Mouse (Mus musculus) thymus, postnatal 14 days (tissue): ENCODE data around the gene Lce1k.
"Not testable (repeated sequence)": the region's sequence is repeated elsewhere in the genome, so short reads cannot be mapped to it uniquely, and the experiment has no call there.

Experiments used
- DNase-seq: peaks from one replicate; pipeline ENCODE4 v3.0.0; 2021

Lce1k gene

DNA sequence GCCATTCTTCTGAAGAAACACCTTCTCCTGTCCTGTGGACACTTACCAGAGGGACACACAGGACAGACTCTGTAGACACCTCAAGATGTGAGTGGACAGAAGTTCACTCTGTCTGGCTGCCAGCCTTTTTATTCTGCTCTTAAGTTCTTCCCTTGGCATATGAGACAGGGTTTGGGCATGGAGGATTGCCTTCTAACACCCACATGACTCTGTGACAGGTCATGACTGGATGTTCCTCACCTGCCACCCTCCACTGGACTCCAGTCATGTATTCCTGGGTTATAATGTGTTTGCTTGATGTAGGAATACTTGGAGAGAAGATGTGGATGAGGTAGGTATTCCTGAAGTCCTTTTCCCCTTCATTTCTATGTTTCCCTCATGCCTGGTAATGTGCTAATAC, at the start of gene Lce1k:
Gene Lce1k (minus strand): TSS at position 101 of the 400 bp plus-strand sequence.
- DNase-seq: no peak

DNA sequence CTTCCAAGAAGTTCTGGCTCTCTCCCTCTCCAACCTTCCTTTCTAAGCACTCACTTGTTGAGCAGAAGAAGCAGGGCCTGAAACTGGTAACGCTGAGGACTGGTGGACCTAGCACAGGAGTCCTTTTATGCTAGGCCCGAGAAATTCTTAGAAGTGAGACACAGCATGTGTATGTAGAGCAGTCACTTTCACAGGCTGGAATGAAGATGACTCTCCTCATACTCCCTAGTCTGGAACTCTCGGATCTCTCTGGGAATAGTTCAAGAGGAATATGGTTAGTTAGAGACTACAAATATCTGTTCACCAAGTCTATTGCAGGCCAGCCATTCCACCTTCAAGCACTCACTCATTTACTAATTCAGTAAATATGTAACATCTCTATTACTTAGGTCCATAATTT, 43.5 kb upstream of the Lce1k start, which contains the start of gene Lce1l:
Gene Lce1l (minus strand): TSS at position 101 of the 400 bp plus-strand sequence.
- no peak for DNase-seq

DNA sequence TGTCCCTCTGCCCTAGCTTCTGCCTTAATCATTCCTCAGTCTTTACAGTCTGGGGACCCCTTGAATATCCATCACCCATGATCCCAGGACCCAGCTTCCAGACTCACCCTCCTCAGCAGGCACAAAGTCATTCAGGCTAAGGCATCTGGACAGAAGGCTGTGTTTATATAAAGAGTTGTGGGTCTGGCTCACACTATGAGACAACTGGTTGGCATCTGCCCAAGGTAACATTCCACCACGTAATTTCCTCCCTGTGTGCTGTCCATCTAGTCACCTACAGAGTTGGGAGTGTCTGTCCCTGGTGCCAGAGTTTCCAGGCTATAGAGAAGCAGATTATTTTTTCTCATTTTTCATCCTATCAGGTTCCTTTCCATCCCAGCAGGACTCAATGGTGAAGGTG, 19.4 kb upstream of the Lce1k start, which contains the start of gene Kprp:
Gene Kprp (minus strand): TSS at position 140 of the 400 bp plus-strand sequence.
- DNase-seq: no peak

DNA sequence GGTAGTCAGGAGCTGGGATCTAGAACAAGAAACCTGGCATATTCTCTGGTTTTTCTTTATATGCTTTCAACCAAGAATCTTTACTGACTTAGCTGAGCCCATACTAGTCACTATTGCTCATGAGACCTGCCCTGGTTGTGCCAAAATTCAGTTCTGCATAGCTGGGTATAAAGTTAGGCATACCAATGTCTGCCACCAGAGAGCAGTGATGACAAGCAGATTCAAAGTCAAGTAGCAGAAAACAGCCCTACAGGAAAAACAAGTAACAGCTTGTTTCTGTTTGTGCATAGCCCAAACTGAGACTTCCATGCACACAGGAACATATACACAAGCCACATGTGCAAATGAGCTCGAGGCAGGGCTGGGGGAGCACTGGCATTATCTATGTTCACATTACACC, 18.1 kb upstream of the Lce1k start:
- DNase-seq: no peak

DNA sequence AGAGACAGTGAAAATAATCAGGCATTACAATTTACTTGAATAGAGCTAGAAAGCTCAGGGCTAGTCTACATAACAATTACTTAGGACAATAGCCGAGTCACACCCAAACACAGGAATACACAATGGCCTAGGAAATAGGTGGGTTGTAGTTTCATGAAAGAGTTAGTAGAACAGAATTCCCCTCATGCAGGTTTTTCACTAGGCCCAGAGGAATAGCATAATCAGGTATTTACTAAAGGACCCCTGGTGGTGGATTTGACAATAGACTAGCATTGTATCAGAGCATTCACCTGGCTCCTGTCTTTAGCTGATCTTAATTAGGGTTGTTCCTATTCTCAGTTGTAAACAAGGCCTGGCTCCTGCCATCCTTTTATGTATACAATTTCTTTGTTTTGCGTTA, 8.3 kb upstream of the Lce1k start:
- DNase-seq: not testable (repeated sequence)

DNA sequence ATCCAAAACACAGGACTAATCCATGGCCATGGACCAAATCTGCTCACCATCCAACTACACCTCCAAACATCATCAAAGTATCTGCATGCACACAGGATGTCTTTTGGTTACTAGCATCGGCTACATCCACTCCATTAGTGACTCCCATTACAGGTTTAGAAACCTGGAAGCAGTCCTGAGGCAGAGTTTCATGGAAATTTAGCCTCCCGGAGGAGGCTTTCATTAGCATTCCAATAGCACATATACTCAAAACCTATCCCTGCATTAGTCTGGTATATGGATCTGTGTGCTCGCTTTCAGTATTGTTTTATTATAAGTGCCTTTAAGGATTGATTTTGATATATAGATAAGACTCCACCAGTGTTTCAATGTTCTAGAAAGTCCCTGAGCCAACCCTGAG, 7.9 kb upstream of the Lce1k start:
- no peak for DNase-seq

DNA sequence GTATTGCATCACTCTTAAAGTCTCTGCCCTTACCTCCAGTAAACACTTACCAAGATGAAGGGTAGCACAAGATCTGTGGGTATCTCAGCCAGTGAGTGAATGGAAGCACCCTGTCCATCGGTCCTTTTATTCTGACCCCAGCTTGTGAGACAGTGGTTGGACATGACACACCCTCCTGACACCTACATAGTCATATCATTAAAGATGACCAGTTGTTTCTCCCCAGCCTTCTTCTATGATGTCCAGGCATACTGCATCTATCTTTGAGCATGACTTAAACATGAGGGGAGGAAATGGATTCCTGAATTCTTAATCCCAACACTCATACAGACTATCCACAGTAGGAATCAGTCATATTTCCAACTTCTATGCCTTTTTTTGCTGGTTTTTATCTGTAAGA, 17.3 kb downstream of the Lce1k start, which contains the start of gene Lce1j:
Gene Lce1j (minus strand): TSS at position 101 of the 400 bp plus-strand sequence.
- DNase-seq: no peak

DNA sequence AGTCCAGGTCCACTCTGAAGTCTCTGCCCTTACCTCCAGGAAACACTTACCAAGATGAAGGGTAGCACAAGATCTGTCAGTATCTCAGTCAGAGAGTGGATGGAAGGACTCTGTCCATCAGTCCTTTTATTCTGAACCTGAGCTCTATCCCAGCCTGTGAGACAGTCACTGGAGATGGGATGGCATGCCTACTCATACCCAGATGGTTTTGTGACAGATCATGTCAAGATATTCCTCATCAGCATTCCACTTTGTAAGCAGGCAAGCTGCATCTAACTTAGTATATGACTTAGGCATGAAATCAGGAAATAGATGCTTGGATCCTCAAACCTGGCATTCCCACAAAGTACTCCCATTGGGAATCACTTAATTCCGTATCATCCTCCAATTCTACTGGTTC, 28.9 kb downstream of the Lce1k start, which contains the start of gene Lce1i:
Gene Lce1i (minus strand): TSS at position 101 of the 400 bp plus-strand sequence.
- DNase-seq: no peak

DNA sequence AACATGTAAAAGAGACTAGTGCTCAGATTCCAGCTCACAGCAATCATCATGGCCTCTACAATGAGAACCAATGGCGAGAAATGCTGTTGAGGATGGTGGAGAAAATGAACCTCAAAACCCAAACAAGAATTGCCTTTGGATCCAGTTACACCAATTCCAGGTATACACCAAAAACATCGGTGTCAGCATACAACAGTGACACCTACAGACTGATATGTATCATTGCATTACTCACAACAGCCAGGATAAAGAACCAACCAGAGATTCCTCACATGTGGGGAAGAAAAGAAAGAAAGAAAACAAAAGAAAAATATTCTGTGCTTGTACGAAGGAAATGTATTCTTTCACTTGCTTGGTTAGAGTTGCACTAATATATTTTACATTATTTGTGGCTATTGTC, 36.1 kb downstream of the Lce1k start:
- no peak for DNase-seq

DNA sequence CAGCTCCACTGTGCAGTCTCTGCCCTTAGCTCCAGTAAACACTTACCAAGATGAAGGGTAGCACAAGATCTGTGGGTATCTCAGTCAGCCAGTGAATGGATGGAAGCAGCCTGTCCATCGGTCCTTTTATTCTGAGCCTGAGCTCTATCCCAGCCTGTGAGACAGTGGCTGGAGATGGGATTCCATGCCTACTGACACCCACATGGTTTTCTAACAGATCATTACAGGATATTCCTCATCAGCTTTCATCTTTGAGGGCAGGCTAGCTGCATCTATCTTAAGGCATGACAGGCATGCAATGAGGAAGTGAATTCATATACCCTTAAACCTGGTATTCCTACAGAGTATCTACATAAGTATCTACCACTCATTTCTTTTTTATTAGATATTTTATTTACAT, 42.7 kb downstream of the Lce1k start, which contains the start of gene Lce1h:
Gene Lce1h (minus strand): TSS at position 101 of the 400 bp plus-strand sequence.
- DNase-seq: no peak
